Mouse (Mus musculus): ENCODE data around the gene Gramd4.
"Not testable (repeated sequence)": the region's sequence is repeated elsewhere in the genome, so short reads cannot be mapped to it uniquely, and the experiment has no call there.

Gene Gramd4

GRCm38 (mm10) chr15:86090578-86090977 is 33.1 kb downstream of the Gramd4 start:
- no peak for DNase-seq (ENCODE audit: low spot score in 2 of 2)

- no peak for DNase-seq (ENCODE audit: low spot score in 2 of 2)
Measured at GRCm38 (mm10) chr15:86091201-86091997, 33.9 kb downstream of the Gramd4 start.

GRCm38 (mm10) chr15:86091998-86092670 is 34.6 kb downstream of the Gramd4 start:
- DNase-seq (ENCODE audit: low spot score in 2 of 2): no peak

GRCm38 (mm10) chr15:86093236-86093635 is 35.7 kb downstream of the Gramd4 start:
- no peak for DNase-seq (ENCODE audit: low spot score in 2 of 2)

GRCm38 (mm10) chr15:86094324-86095121 is 37.0 kb downstream of the Gramd4 start:
- no peak for DNase-seq (ENCODE audit: low spot score in 2 of 2)

GRCm38 (mm10) chr15:86095722-86096603 is 38.5 kb downstream of the Gramd4 start:
- DNase-seq (ENCODE audit: low spot score in 2 of 2): no peak

- DNase-seq (ENCODE audit: low spot score in 2 of 2): not testable (repeated sequence)
Measured at GRCm38 (mm10) chr15:86096604-86097020, 39.1 kb downstream of the Gramd4 start.

- DNase-seq (ENCODE audit: low spot score in 2 of 2): no peak
Measured at GRCm38 (mm10) chr15:86097871-86098270, 40.4 kb downstream of the Gramd4 start.

GRCm38 (mm10) chr15:86101585-86101984 is 44.1 kb downstream of the Gramd4 start:
- DNase-seq (ENCODE audit: low spot score in 2 of 2): no peak

GRCm38 (mm10) chr15:86102308-86102707 is 44.8 kb downstream of the Gramd4 start:
- no peak for DNase-seq (ENCODE audit: low spot score in 2 of 2)

GRCm38 (mm10) chr15:86104401-86105344 is 47.2 kb downstream of the Gramd4 start:
- no peak for DNase-seq (ENCODE audit: low spot score in 2 of 2)

GRCm38 (mm10) chr15:86105345-86105697 is 47.8 kb downstream of the Gramd4 start:
- peak; percentile 46 to 58 for DNase-seq (ENCODE audit: low spot score in 2 of 2)

GRCm38 (mm10) chr15:86105751-86106150 is 48.3 kb downstream of the Gramd4 start:
- DNase-seq (ENCODE audit: low spot score in 2 of 2): no peak

GRCm38 (mm10) chr15:86107831-86108471 is 50.5 kb downstream of the Gramd4 start:
- no peak for DNase-seq (ENCODE audit: low spot score in 2 of 2)

GRCm38 (mm10) chr15:86109245-86109644 is 51.8 kb downstream of the Gramd4 start:
- no peak for DNase-seq (ENCODE audit: low spot score in 2 of 2)

GRCm38 (mm10) chr15:86109650-86110211 is 52.2 kb downstream of the Gramd4 start:
- no peak for DNase-seq (ENCODE audit: low spot score in 2 of 2)

- no peak for DNase-seq (ENCODE audit: low spot score in 2 of 2)
Measured at GRCm38 (mm10) chr15:86110361-86111103, 53.0 kb downstream of the Gramd4 start.

GRCm38 (mm10) chr15:86112707-86113341 is 55.3 kb downstream of the Gramd4 start:
- no peak for DNase-seq (ENCODE audit: low spot score in 2 of 2)

Data from spleen, postnatal 14 days (tissue).